Mouse (Mus musculus) CH12F3 (cell line): ENCODE data around the gene Rbmxl1.
"Not testable (repeated sequence)": the region's sequence is repeated elsewhere in the genome, so short reads cannot be mapped to it uniquely, and the experiment has no call there.

Source experiments
- in situ Hi-C: fragments of 300-500 bp; cut with MboI; formaldehyde crosslinking; loops from 2 replicates; pipeline ENCODE4 v1.14.3; 2020; ENCODE audit warnings: low sequenced_read_pairs

Gene Rbmxl1

DNA sequence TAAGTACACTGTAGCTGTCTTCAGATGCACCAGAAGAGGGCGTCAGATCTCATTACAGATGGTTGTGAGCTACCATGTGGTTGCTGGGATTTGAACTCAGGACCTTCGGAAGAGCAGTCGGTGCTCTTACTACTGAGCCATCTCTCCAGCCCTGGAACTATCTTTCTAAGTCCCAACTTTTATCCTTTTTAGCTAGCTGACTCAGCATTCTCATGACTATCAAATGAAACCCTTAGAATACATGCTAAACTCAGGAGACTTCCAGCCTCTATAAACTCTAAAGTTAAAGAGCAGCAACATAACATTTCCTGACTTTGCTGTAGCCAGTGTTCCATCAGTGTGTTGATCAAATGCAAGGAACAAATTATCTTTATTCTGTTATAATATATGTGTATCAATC is 12.4 kb downstream of the Rbmxl1 start:
- in situ Hi-C loops = not testable (repeated sequence)

GRCm38 (mm10) chr8:78493031-78493430 is 15.7 kb downstream of the Rbmxl1 start:
- in situ Hi-C loops = no loop called here

DNA sequence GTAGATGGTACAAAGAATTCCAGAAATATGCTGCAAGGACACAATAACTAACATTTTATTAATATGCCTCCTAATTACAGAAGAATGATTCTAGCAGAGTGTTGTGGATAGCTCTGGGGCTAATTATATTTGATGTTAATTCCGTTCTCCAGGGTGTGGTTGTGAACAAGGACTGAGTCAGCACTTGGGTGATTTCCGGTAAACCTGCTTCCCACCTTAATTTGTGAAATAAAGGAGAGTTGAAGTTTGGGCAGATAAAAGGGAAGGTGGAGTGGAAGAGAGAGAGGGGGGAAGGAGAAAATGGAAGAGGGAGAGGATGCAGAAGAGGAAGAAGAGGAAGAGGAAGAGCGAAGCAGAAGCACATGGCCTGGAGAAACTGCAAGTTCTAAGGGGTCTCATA is 19.0 kb downstream of the Rbmxl1 start:
- in situ Hi-C loops = no loop called here

DNA sequence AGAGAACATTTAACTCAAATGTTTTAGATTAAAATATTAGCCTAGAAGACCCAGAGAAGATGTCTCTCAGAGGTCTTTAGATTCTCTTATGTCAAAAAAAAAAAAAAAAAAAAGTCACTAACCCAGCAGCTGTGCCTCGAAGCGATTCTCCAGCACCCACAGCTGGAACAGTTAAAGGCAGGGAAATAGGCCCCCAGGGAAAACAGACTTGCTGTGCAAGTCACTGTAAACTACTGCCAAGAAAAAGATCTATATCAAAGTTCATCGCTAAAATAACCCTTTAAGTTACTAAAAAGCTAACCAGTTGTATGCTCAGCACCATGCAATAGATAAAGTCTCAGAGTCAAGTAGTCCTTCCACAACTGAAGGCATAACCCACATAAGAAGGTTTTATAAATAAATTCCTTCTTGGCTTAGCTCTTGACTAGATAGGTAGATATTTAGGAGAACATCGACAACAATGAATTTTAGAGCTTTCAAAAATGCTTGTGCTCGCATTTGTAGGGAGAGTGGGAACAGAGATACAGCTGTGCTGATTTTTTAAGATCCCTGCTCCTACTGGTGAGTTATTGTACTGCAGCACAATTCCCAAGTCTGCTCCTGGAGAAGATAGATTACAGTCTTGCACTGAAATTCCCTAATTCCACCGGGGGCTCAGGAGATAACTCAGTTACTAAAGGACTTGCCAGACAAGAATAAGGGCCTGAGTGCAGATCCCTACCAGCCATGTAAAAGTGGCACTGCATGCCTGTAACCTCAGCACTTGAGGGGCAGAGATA is 31.5 kb downstream of the Rbmxl1 start:
- in situ Hi-C loops = no loop called here

GRCm38 (mm10) chr8:78467889-78468288 is 40.8 kb downstream of the Rbmxl1 start:
- in situ Hi-C loops = no loop called here

GRCm38 (mm10) chr8:78463941-78464340 is 44.8 kb downstream of the Rbmxl1 start:
- in situ Hi-C loops = no loop called here

DNA sequence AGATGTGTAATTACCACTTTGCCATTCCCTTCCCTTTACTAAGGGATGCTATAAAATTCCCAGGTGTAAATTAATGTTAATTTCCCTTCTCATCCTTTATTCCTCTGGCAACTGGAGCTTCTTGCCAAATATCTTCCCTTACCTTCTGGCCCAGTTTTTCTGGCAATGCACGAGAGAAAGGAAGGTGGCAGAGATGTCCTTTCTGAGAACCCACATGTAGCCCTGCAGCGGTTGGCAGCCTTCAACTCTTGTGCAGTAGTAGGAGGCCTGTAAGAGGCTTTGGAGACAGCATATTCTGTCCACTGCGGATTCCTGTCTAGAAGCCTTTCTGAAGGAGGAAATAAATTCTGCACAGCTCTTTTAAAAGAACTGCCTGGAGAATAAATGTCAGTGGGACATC is 52.3 kb downstream of the Rbmxl1 start:
- in situ Hi-C loops = no loop called here
